Mouse (Mus musculus) layer of hippocampus, adult 18-20 months (tissue): ENCODE results near the gene Sema4c. TPM values are rescaled to one million over a fixed set of nuclear protein-coding genes. Genes with fewer than 3 reads are reported as not detected.

Experiments
- DNase-seq, 2 experiments: peaks; one replicate each; pipeline ENCODE4 v3.0.0; 2022; ENCODE audit warnings: low spot score in 2 of 2
- long read RNA-seq: library from polyadenylated mRNA; stranded (forward); transcript quantifications from one replicate; pipeline ENCODE4 v2.0.0, GENCODE M21; 2021
- total RNA-seq, 2 experiments: library from RNA; stranded (reverse); gene quantifications; 2 replicates each; pipeline ENCODE4 v1.2.3; 2021

Gene Sema4c
- 10 to 100 TPM in 1 of 2 experiments, 1 to 10 TPM in 1; 9.7 to 10.6 TPM for total RNA-seq
- long read RNA-seq = 0 reads

DNA sequence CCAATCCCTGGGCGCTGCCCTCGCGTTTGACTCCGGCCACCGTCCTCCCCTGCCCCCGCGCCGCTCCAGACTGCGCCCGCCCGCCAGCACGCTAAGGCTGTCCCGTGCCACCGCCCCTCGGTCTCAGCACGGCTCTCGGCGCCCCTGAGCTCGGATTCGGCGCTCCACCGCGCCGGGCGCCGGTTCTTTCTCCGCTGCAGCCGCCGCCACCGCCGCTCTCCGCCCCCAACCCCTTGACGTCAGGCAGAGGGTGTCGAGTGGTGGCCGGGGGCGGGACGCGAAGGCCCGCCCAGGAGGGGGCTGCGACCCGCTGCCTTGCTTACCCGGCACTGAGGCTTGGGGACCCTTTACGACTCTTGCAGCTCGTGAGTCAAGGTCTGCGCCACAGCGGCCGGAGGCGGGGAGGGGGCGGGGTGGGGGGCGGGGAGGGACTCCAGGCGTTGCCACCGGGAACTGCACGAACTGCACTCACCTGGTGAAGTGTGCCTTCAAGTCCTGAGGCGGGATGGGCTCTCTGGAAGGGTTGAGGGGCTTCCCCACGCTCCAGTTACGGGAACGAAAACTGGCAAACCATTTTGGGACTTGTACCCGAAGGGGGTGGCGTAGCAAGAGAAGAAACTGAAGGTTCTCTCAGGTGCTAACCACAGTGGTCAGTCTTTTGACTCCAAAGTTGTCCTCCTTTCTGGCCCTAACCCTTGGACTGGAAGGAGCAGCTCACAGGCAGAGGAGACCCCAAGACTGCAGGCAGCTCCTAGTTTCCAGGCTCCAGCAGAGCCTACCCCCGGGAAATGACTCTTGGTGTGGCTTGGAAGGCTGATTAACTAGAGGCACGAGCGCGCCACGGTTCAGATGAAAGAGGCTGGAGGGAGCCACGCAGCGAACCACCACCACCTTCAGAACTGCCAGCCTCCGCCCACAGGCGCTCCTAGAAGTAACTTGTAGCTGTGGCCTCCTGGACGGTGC lies at the start of gene Sema4c:
Sema4c (minus strand) TSS at position 319 of the 963 bp plus-strand sequence.
- peak; percentile 61 to 72 for DNase-seq

DNA sequence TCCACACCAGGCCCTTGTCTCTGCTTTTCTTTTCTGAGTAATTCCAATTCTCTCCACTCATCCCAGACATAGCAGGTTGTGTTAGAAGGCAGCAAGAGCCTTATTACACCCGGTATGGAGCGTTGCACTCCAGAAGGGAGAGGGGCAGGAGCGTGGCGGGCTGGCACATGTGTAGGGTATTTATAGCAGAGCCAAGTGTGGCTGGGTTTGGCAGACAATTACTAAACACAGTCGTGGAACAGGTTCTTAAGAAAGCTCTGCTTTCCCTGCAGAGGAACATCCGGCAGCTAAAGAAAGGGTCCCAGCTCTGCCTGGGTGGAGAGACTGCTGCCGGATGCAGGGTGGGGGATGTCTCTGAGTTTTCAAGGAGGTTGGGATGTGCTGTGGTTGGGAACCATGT lies 48.8 kb upstream of the Sema4c start:
- DNase-seq = peak; percentile 28 to 57

DNA sequence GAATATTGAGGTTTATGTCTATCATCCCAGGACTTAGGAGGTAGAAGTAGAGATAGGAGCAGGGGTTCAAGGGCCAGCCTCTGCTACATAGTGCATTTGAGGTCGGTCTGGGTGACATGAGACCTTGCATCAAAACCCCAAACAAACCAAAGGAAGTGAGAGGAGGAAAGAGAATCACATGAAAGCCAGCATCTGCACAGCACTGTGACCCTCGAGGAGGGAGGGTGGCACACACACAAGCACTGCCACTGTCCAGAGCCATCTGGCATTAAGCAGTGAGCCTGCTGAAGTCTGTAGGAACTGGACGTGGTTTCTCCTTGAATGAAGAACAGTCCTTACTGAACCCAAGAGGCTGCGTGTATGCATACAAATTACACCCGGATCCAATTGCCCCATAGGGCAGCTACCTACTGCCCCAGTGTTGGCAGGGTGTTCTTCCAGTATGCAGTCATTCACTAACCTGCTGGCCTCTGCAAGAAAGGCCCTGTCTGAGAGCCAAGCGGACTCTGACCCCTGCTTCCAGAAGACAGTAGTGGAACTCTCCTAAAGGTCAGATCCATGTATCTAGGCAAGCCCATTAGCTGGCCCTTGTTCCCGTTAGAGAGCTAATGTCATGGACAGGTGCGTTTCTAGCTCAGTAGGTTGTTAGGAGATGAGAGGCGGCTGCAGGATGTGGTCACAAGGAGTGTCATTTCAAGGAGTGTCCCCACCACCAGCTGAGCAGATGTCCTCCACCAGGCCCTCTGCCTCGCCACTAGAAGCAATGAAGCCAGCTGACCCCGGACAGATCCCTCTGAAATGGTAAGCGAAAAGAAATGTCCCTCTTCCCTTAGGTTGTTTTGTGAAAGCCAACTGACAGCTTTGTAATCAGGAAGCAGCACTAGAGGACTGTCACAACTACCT lies 46.4 kb upstream of the Sema4c start:
- DNase-seq = no peak

DNA sequence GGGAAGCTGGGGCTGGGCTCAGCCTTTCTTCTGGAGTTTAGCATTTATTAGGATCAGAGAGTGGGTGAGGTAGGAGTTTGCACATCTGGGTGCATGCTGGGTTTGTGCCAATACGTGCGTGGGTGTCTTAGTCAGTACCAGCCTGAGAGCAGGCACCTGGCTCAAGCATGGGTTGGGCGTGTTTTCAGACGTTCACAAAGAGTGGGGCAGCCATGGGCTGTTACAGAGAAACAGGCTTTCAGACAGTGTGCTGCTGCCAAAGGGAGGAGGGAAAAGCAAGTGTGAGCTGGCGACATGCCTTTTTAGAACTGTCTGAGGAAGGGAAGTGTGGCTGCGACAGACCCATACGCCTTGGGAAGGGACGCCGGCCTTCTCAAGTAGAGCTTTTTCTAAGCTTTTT lies 45.2 kb upstream of the Sema4c start:
- peak in 1 of 2 experiments; percentile 61 for DNase-seq

- no peak for DNase-seq
Measured at GRCm38 (mm10) chr1:36602271-36602670, 44.1 kb upstream of the Sema4c start.

DNA sequence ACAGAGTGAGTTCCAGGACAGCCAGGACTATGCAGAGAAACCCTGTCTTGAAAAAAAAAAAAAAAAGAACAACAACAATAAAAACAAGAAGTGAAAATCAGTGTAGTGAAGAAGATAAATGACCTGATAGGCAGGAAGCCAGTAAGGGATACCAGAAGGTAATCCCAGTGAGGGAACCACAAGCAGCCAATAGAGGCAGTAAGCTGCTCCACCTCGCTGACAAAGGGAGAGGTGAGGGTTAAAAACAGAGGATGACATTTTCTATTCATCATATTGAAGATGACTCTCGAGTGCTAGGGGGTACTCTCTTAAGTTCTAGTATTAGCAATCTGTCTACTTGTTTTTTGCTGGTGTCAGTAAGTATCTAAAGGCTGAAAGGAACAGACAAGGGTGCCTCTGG lies 40.3 kb upstream of the Sema4c start:
- DNase-seq = no peak

DNA sequence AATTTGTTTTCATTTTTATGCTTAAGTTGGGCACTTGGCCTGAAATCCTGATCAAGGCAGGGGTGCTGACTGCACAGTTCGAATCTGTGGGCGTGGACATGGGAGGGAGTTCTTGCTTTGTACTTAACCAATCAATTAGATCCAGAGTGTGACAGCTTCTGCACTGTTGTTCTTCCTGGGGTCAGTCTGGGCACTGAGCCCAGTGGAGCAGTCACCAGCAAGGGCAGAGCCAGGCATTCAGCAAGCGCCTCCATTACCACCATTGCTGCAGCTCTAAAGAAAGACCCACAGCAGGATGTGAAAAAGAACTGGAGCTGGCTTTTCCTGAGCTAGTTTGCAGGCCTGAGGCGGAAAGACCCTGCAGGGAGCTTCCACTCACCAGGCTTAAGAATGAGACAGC lies 38.0 kb upstream of the Sema4c start:
- peak in 1 of 2 experiments; percentile 35 for DNase-seq

DNA sequence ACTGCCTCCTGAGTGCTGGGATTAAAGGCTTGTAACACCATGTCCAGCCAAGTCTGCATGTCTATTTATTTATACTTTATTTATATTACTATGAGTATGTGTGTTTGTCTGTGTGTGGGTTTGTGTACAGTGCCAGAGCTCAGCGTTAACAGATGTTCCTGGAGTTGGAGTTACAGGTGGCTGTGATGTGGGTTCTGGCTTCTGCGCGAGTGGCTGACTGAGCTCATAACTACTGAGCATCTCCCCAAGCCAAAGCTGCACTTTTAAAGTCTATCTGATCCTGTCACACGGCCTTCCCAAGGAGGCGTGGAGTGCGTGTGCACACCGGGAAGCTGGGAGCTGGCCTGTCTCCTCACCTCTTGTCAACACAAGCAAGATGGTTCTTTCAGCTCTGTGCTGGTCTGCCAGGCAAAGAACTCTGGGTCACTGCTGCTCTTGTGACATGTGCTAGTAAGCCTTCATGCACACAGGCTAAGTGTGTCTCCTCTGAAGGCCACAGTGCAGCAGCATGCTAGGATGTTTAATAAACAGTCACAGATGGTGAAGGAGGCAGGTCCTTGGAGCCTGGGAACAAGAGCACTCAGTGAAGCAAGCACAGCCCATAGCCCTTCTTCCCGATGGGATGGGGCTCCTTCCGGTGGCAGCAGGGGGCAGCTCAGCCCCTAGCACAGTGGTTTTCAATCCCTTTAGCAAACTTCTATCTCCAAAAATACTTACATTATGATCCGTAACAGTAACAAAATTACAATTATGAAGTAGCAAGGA lies 37.2 kb upstream of the Sema4c start:
- no peak for DNase-seq

DNA sequence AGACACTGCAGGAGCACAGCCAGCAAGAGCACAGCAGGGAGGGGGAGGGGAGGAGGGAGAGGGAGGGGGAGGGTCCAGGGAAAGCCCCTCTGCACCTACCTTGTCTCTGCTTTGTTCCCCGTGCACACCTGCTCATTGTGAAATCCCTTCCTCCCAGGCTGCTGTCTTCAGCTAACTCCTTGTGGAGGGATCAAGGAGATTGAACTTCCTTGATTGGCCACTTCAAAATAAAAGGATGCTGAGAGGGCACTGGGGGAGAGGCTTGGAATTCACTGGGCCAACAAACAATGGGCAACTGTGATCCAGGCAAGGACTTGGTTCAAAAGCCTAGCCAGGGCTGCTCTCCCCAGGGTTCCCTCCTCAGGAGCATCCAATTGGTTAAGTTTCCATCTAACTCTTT lies 35.0 kb upstream of the Sema4c start:
- DNase-seq = no peak

GRCm38 (mm10) chr1:36591408-36591807 lies 33.3 kb upstream of the Sema4c start:
- DNase-seq = no peak

GRCm38 (mm10) chr1:36590664-36591063 lies 32.5 kb upstream of the Sema4c start:
- DNase-seq = no peak

- no peak for DNase-seq
Measured at GRCm38 (mm10) chr1:36589486-36589885, 31.3 kb upstream of the Sema4c start.

GRCm38 (mm10) chr1:36588476-36589450 lies 30.6 kb upstream of the Sema4c start:
- DNase-seq = no peak

- no peak for DNase-seq
Measured at GRCm38 (mm10) chr1:36587860-36588259, 29.7 kb upstream of the Sema4c start.

- DNase-seq = no peak
Measured at GRCm38 (mm10) chr1:36586288-36586687, 28.1 kb upstream of the Sema4c start.

- no peak for DNase-seq
Measured at GRCm38 (mm10) chr1:36583408-36584116, 25.4 kb upstream of the Sema4c start.

- DNase-seq = no peak
Measured at GRCm38 (mm10) chr1:36582211-36582610, 24.1 kb upstream of the Sema4c start.

DNA sequence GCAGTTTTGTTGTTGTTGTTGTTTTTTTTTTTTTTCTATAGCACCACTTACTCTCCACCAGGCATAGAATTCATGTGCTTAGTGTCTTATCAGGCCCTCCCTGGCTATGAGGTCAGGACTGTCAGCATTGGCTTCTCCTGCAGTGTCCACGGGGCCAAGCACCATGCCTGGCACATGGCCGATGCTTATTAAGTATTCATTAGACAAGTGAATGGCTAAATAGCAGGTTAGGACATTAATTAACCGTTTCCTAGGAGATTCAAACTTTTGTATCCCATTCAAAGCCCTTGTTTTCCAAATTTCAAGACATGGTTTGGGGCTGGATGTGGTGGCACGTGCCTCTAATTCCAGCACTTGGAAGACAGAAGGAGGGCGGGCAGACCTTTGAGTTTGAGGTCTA lies 23.1 kb upstream of the Sema4c start:
- no peak for DNase-seq
